Mouse (Mus musculus): Measurements from ENCODE around the gene Dlg3. TPM values are rescaled to one million over a fixed set of nuclear protein-coding genes. Genes with fewer than 3 reads are reported as not detected.

Dlg3 gene
- total and polyA plus RNA-seq, 3 experiments: 2.4 to 2.8 TPM; not detected in 1

GRCm38 (mm10) chrX:100741940-100742339, 25.6 kb upstream of the Dlg3 start:
- no peak for TF ChIP-seq JUND (IDR thresholded peaks at IDR 0.05; ENCODE audit: low read depth, low read length)
- no peak for TF ChIP-seq POLR2AphosphoS5 (IDR thresholded peaks at IDR 0.05; ENCODE audit: borderline replicate concordance, low read depth, low read length)
- TF ChIP-seq SMC3 (IDR thresholded peaks at IDR 0.05; ENCODE audit: low read depth, low read length): peak; percentile 33
- no peak for TF ChIP-seq ZKSCAN1 (IDR thresholded peaks at IDR 0.05; ENCODE audit: low read depth, low read length)
- TF ChIP-seq TCF12 (IDR thresholded peaks at IDR 0.05; ENCODE audit: low read depth, low read length): no peak
- no peak for TF ChIP-seq BHLHE40 (IDR thresholded peaks at IDR 0.05; ENCODE audit: borderline replicate concordance, low read depth, low read length)
- no peak for TF ChIP-seq MAZ (IDR thresholded peaks at IDR 0.05; ENCODE audit: low read depth, low read length)
- no peak for TF ChIP-seq POLR2A (IDR thresholded peaks at IDR 0.05; ENCODE audit: control insufficient read depth in 1 of 2, insufficient read depth in 1 of 2, low read depth in 1 of 2, low read length in 2 of 2, poor library complexity in 1 of 2)
- peak; percentile 42 to 77 (median 60) for TF ChIP-seq CTCF (IDR thresholded peaks at IDR 0.05 in 2 of 3, conservative IDR thresholded peaks at IDR 0.05 in 1 of 3; ENCODE audit: control insufficient read depth in 1 of 3, insufficient read depth in 1 of 3, low read depth in 2 of 3, low read length in 3 of 3, poor library complexity in 1 of 3, severe bottlenecking in 1 of 3)
- no peaks in the 10 kb centered on the region; a peak in 1 of 4 replicates for H3K27me3 ChIP-seq (ENCODE audit: control insufficient read depth in 1 of 2, insufficient read depth in 2 of 2, low read length in 2 of 2)
- no peaks in the 10 kb centered on the region for H3K4me1 ChIP-seq (ENCODE audit: control insufficient read depth in 1 of 2, insufficient read depth in 2 of 2, low read length in 2 of 2)
- DNase-seq (ENCODE audit: low read depth, low spot score): peak; percentile 55
- no peaks in the 10 kb centered on the region for H3K9me3 ChIP-seq (replicated peaks; ENCODE audit: insufficient read depth, low read length)
- H3K4me3 ChIP-seq (ENCODE audit: control insufficient read depth in 1 of 2, insufficient read depth in 1 of 2, low read depth in 2 of 2, low read length in 2 of 2): no peak overlapping the region
- H3K79me2 ChIP-seq (ENCODE audit: control insufficient read depth, insufficient read depth, low read length, poor library complexity): no peaks in the 10 kb centered on the region
- no peak overlapping the region for H3K27ac ChIP-seq (ENCODE audit: control insufficient read depth, low read depth, low read length)
- H3K36me3 ChIP-seq (ENCODE audit: control insufficient read depth in 1 of 2, insufficient read depth in 2 of 2, low read length in 2 of 2): no peaks in the 10 kb centered on the region
- no peak overlapping the region for H3K9ac ChIP-seq (ENCODE audit: control insufficient read depth, low read depth, low read length, poor library complexity, severe bottlenecking)

- TF ChIP-seq RAD21 (IDR thresholded peaks at IDR 0.05; ENCODE audit: low read depth, low read length): peak; percentile 18
- peak; percentile 14 to 26 (median 18); a peak in 3 of 6 replicates for TF ChIP-seq CTCF (IDR thresholded peaks at IDR 0.05 in 2 of 3, conservative IDR thresholded peaks at IDR 0.05 in 1 of 3; ENCODE audit: control insufficient read depth in 1 of 3, insufficient read depth in 1 of 3, low read depth in 2 of 3, low read length in 3 of 3, poor library complexity in 1 of 3, severe bottlenecking in 1 of 3)
- TF ChIP-seq MAX (IDR thresholded peaks at IDR 0.05; ENCODE audit: low read length): no peak
- peak; percentile 9 for DNase-seq (ENCODE audit: low read depth, low spot score)
- Histone ChIP-seq H3K9me3 (replicated peaks; ENCODE audit: insufficient read depth, low read length) (no peaks in the 10 kb centered on the region), H3K27ac (ENCODE audit: control insufficient read depth, low read depth, low read length) (no peak overlapping the region), H3K9ac (ENCODE audit: control insufficient read depth, low read depth, low read length, poor library complexity, severe bottlenecking) (no peak overlapping the region), H3K79me2 (ENCODE audit: control insufficient read depth, insufficient read depth, low read length, poor library complexity) (no peaks in the 10 kb centered on the region), H3K4me1 (ENCODE audit: control insufficient read depth in 1 of 2, insufficient read depth in 2 of 2, low read length in 2 of 2) (no peaks in the 10 kb centered on the region), H3K36me3 (ENCODE audit: control insufficient read depth in 1 of 2, insufficient read depth in 2 of 2, low read length in 2 of 2) (no peaks in the 10 kb centered on the region), H3K27me3 (ENCODE audit: control insufficient read depth in 1 of 2, insufficient read depth in 2 of 2, low read length in 2 of 2) (no peaks in the 10 kb centered on the region), H3K4me3 (ENCODE audit: control insufficient read depth in 1 of 2, insufficient read depth in 1 of 2, low read depth in 2 of 2, low read length in 2 of 2) (no peak overlapping the region)
Observed at GRCm38 (mm10) chrX:100765855-100766254, 1.7 kb upstream of the Dlg3 start.

DNA sequence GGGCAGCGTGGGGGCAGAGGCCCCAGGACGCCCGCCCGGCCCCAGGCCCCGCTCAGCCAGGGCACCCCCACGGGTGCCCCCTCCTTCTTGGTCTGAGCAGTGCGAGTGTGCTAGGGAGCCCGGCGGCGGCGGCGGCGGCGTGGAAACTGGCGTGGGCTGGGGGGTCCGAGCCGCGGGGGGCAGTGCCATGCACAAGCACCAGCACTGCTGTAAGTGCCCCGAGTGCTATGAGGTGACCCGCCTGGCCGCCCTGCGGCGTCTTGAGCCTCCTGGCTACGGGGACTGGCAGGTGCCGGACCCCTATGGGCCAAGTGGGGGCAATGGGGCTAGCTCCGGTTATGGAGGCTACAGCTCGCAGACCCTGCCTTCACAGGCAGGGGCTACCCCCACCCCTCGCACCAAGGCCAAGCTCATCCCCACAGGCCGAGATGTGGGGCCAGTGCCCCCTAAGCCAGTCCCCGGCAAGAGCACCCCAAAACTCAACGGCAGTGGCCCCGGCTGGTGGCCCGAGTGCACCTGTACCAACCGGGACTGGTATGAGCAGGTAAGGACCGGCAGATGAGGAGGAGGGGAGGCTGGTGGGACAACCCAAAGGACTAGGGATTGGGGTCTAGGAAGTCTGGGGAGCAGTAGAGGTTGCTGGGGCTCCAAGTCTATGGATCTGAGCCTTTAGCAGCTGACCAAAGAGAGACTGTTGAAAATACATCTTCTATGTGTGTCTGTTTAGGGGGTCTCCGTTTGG, 534 bp downstream of the Dlg3 start:
- H3K9ac ChIP-seq (ENCODE audit: control insufficient read depth, low read depth, low read length, poor library complexity, severe bottlenecking): no peak overlapping the region
- no peaks in the 10 kb centered on the region for H3K36me3 ChIP-seq (ENCODE audit: control insufficient read depth in 1 of 2, insufficient read depth in 2 of 2, low read length in 2 of 2)
- no peak overlapping the region for H3K4me3 ChIP-seq (ENCODE audit: control insufficient read depth in 1 of 2, insufficient read depth in 1 of 2, low read depth in 2 of 2, low read length in 2 of 2)
- no peak for DNase-seq (ENCODE audit: low read depth, low spot score)
- no peak overlapping the region for H3K27ac ChIP-seq (ENCODE audit: control insufficient read depth, low read depth, low read length)
- H3K9me3 ChIP-seq (replicated peaks; ENCODE audit: insufficient read depth, low read length): no peaks in the 10 kb centered on the region
- no peaks in the 10 kb centered on the region for H3K4me1 ChIP-seq (ENCODE audit: control insufficient read depth in 1 of 2, insufficient read depth in 2 of 2, low read length in 2 of 2)
- no peaks in the 10 kb centered on the region for H3K79me2 ChIP-seq (ENCODE audit: control insufficient read depth, insufficient read depth, low read length, poor library complexity)
- H3K27me3 ChIP-seq (ENCODE audit: control insufficient read depth in 1 of 2, insufficient read depth in 2 of 2, low read length in 2 of 2): no peaks in the 10 kb centered on the region
- TF ChIP-seq TBP (IDR thresholded peaks at IDR 0.05; ENCODE audit: low read depth, low read length) (no peak), JUND (IDR thresholded peaks at IDR 0.05; ENCODE audit: low read depth, low read length) (no peak), HCFC1 (IDR thresholded peaks at IDR 0.05; ENCODE audit: low read depth, low read length) (no peak), ZKSCAN1 (IDR thresholded peaks at IDR 0.05; ENCODE audit: low read depth, low read length) (no peak), MYB (IDR thresholded peaks at IDR 0.05; ENCODE audit: low read depth, low read length) (no peak), SIN3A (IDR thresholded peaks at IDR 0.05; ENCODE audit: low read length) (no peak), UBTF (IDR thresholded peaks at IDR 0.05; ENCODE audit: borderline replicate concordance, insufficient read depth, low read depth, low read length) (no peak), USF2 (IDR thresholded peaks at IDR 0.05; ENCODE audit: borderline replicate concordance in 1 of 2, insufficient read depth in 1 of 2, low read depth in 1 of 2, low read length in 2 of 2) (no peak), NELFE (IDR thresholded peaks at IDR 0.05; ENCODE audit: low read depth, low read length) (no peak), TAL1 (IDR thresholded peaks at IDR 0.05; ENCODE audit: low read length) (no peak), USF1 (IDR thresholded peaks at IDR 0.05; ENCODE audit: low read depth, low read length) (no peak), MAFK (IDR thresholded peaks at IDR 0.05; ENCODE audit: borderline replicate concordance, low read depth, low read length) (no peak), ETS1 (IDR thresholded peaks at IDR 0.05; ENCODE audit: low read depth, low read length) (no peak), POLR2A (IDR thresholded peaks at IDR 0.05; ENCODE audit: control insufficient read depth in 1 of 2, insufficient read depth in 1 of 2, low read depth in 1 of 2, low read length in 2 of 2, poor library complexity in 1 of 2) (no peak), E2F4 (IDR thresholded peaks at IDR 0.05; ENCODE audit: borderline replicate concordance, low read depth, low read length) (no peak), KAT2A (conservative IDR thresholded peaks at IDR 0.05; ENCODE audit: low read depth, low read length) (no peak), MAZ (IDR thresholded peaks at IDR 0.05; ENCODE audit: low read depth, low read length) (no peak)

Data from MEL (cell line).